Mouse (Mus musculus) gastrocnemius, postnatal 14 days (tissue): ENCODE measurements around the gene Olfr548-ps1. TPM values are rescaled to one million over a fixed set of nuclear protein-coding genes. Genes with fewer than 3 reads are reported as not detected.
"Not testable (repeated sequence)": the region's sequence is repeated elsewhere in the genome, so short reads cannot be mapped to it uniquely, and the experiment has no call there.

ENCODE experiments used
- DNase-seq: peaks from one replicate; pipeline ENCODE4 v3.0.0; 2021; ENCODE audit warnings: mixed read lengths
- intact Hi-C: fragments of 180-260 bp; cut with DNase I; formaldehyde crosslinking; loops from one replicate; pipeline ENCODE4 v1.15.1; 2025; ENCODE audit warnings: low total_unique reads
- long read RNA-seq, 2 experiments: library from polyadenylated mRNA; stranded (forward); transcript quantifications; one replicate each; pipeline ENCODE4 v2.0.0; 2021
- total RNA-seq, 2 experiments: library from RNA; stranded (reverse); gene quantifications; 2 replicates each; pipeline ENCODE4 v1.2.3; 2021

Gene Olfr548-ps1
- total RNA-seq = not detected
- long read RNA-seq, experiment 1 = 0 reads
- long read RNA-seq, experiment 2 = 0 reads

DNA sequence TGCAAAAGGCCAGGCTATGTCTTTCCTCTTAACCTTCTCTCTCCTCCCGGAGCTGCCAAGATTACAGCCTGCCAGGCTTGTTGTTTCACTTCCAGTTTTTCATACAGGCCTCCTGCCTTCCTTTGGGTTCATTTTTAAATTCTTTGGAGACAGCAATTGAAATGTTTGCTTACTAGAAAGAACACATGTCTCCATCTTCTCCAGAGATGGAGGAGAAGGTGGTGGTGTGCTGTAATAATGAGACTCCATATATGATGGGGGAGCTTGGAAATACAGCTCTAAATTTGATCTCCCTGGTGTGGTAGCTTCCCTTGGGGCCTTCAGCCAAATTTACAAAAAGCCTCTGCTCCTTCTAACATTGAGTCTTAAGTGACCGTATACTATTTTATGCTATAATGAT, at the start of gene Olfr548-ps1:
Gene Olfr548-ps1 (plus strand): TSS at position 301 of the 400 bp plus-strand sequence.
- no peak for DNase-seq

DNA sequence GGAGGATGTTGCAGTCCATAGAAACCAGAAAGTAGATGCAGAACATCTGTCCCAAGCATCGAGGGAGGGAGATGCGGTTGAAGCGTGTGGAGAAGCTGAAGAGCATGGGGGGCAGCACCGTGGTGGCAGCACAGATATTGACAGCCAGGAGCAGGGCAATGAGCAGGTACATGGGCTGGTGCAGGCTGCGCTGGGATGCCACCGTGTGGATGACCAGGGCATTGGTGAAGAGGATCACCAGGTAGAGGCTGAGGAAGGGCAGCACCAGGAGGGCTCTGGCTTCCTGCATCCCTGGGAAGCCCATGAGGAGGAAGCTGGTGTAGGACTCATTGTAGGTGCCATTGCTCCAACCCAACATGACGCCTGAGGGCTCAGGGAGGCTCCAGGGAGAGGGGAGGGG, 46.3 kb upstream of the Olfr548-ps1 start:
- intact Hi-C loops, DNase-seq: not testable (repeated sequence)

More for the DNA sequence above, at the start of gene Olfr548-ps1:
- intact Hi-C loops = no loop called here

GRCm38 (mm10) chr7:102499473-102499872, 41.2 kb upstream of the Olfr548-ps1 start, which contains the start of gene Olfr545:
Olfr545 (minus strand) TSS chr7:102499573.
- DNase-seq = no peak
- intact Hi-C loops = no loop called here

DNA sequence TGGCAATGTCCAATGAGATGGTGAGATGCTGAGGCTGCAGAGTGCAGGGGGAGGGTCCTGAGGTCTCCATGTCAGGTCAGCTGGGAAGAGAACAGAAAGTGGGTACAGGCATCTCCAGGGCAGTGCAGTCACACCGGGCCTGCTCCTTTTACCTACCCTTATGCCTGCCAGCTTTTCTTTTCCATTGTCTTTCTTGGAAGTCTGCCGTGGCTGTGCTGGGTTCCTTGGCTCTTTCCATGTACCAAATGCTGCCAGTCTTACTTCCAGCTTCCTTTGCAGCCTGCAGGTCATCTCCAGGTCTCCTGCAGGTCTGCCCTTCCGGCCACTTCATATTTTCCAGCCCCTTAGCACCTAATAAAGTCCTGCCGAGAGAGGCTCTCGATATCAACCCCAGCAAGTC, 38.7 kb upstream of the Olfr548-ps1 start:
- no peak for DNase-seq
- intact Hi-C loops = no loop called here

DNA sequence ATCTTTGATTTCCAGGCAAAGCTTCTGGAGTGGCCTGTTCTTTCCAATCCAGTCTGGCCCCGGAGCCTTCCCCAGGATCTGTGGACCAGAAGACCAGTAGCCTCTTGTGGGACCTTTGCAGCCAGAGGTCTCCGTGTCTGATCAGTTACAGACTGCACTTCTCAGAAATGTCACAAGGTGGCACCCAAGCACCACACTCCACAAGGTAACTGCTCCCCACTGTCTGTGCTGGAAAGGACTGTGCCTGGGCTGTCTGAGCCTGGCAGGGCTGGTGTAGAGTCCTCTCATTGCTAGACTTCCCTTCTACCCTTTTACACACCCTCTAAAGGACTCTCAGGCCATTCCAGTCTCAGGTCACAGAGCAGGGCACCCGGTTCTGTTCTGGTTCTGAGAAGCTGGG, 33.8 kb upstream of the Olfr548-ps1 start:
- peak; percentile 58 for DNase-seq
- intact Hi-C loops = no loop called here

DNA sequence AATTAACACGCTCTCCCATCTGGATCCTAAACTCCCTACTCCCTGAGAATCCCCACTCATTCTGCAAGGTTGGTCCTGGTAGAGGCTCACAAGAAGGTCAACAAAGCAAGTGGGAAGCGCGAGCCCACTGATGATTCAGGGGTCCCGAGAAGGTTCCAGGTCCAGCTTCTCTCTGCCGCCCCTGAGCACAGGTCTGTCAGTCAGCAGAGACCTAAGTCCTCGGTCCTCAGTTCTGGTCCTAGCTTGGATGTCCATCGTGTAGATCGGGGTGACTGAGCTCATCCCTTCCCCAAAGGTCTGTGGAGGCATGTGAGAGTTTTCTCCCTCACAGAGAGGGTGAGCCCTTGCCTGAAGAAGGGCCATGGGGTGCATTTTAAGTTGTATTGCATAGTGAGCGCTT, 32.6 kb upstream of the Olfr548-ps1 start:
- intact Hi-C loops = no loop called here
- no peak for DNase-seq

- intact Hi-C loops = no loop called here
- no peak for DNase-seq
Observed at GRCm38 (mm10) chr7:102508666-102509065, 32.0 kb upstream of the Olfr548-ps1 start.

DNA sequence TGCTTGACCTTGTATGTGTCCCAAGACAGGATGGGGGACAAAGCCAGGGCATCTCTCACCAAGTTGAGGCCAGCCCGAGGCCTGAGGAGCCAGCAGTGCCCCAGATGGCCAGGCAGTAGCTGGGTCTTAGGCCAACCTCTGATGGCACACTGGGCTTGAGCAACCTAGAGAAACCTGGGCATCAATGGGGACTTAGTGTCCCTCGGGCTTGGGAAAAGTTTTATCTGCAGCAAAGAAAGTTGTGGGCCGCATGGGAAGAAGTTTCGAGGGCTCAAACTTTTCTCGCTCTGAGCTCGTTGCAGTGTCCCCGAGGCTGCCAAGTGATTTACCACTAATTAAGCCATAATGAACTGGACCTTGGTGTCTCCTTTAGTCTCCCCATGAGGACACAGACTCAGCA, 31.0 kb upstream of the Olfr548-ps1 start:
- intact Hi-C loops = loop anchor here (5.0 to 10.0 kb wide), 2 partner anchors 128 to 405 kb away; partner anchors contain the start of genes Olfr554 and Olfr571
- no peak for DNase-seq

DNA sequence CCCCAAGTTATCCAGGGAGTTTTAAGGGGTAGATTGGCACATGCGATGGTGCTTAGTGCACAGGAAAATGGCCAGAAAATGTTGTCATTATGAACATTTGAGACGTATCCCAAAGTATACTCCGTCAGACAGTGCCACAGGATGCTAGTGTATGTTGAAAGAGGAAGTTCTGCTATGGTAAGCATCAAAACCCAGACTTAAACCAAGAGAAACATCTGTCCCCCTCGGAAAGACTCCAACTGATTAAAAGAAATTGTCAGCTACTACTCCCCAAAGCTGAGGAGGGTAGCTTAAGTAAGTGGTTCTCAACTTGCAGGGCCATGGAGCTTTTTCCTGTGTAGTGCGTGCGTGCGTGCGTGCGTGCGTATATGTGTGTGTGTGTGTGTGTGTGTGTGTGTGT, 28.8 kb upstream of the Olfr548-ps1 start:
- intact Hi-C loops = loop anchor here (5.0 to 10.0 kb wide), 2 partner anchors 125 to 403 kb away; partner anchors contain the start of genes Olfr554 and Olfr571
- no peak for DNase-seq

DNA sequence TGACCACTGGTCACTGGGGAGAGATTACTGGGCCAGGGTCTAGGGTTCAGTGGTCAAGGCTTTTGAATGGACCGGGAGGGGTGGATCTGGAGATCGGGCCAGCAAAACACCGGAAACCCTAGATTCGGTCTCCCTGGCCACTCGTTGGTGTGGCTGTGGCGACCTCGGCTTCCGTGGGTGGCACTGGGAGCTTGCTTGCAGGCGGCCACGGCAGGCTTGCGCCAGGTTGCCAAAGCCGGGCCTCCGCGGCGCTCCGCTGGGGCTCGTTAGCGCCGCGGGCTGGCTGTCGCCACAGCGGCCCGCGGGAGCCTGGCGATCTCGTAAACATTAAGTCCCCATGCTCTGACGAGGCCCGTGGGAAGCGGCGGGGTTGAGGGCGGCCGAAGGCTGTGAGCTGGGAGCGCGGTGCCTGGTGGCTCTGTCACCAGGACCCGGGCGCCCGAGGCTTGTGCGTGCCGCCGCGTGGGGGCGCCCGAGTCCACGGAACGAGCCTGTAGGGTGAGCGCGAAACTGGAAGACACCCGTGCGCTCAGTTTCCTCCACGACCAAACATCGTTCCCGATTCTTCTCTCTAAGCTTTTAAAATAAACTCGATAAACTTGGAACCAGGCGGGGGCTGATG, 27.8 kb upstream of the Olfr548-ps1 start:
- intact Hi-C loops = loop anchor here (5.0 to 10.0 kb wide), 2 partner anchors 124 to 402 kb away; partner anchors contain the start of genes Olfr554 and Olfr571
- peak; percentile 88 for DNase-seq

GRCm38 (mm10) chr7:102514144-102514543, 26.6 kb upstream of the Olfr548-ps1 start:
- intact Hi-C loops = loop anchor here (5.0 to 10.0 kb wide), 2 partner anchors 123 to 401 kb away; partner anchors contain the start of genes Olfr554 and Olfr571
- DNase-seq = no peak

GRCm38 (mm10) chr7:102516261-102517050, 24.2 kb upstream of the Olfr548-ps1 start:
- no peak for DNase-seq
- intact Hi-C loops = loop anchor here (10.0 kb wide), 1 partner anchor 398 kb away; the partner anchor contains the start of gene Olfr571

DNA sequence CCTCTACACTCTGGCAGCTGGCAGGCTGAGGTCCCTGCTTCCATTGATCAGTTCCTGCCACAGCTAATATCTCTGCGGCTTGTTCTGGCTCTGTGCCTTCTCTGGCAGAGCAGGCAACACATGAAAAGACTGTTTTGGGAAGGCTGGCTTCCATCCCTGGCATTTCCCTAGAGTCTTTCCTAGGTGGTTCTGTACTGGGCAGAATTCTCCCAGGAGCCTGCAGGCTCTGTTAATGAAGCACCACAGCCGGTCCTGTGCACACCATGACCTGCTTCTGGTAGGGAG, 23.7 kb upstream of the Olfr548-ps1 start:
- intact Hi-C loops = loop anchor here (10.0 kb wide), 1 partner anchor 398 kb away; the partner anchor contains the start of gene Olfr571
- no peak for DNase-seq

GRCm38 (mm10) chr7:102529052-102529451, 11.6 kb upstream of the Olfr548-ps1 start:
- intact Hi-C loops = no loop called here
- DNase-seq = no peak

DNA sequence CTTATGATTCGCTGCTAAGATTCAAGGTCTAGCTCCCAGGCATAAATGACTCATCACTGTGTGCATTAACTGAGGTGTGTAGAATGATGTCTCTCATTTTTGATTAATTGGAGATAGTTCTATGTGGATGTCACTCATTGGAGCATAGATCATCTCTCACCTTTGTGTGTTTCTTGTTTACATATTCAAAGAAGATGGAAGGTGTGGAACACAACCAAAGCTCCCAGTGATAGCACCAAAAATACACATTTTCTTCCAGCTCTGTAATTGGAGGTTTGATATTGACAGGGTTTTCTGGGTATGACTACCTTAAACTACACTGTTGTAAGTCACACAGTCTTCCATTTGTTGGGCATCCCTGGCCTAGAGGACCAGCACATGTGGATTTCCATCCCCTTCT, 6.2 kb upstream of the Olfr548-ps1 start, which contains the start of gene Olfr547:
Gene Olfr547 (plus strand): TSS at position 301 of the 400 bp plus-strand sequence.
- intact Hi-C loops = no loop called here
- no peak for DNase-seq

GRCm38 (mm10) chr7:102541251-102541650, 555 bp downstream of the Olfr548-ps1 start:
- intact Hi-C loops = no loop called here
- DNase-seq = no peak

- intact Hi-C loops = no loop called here
- DNase-seq = no peak
Observed at GRCm38 (mm10) chr7:102549570-102549969, 8.9 kb downstream of the Olfr548-ps1 start, which contains the start of gene Olfr549. Olfr549 (plus strand) TSS chr7:102549870.

- intact Hi-C loops = no loop called here
- DNase-seq = no peak
Observed at GRCm38 (mm10) chr7:102553279-102553678, 12.6 kb downstream of the Olfr548-ps1 start.

DNA sequence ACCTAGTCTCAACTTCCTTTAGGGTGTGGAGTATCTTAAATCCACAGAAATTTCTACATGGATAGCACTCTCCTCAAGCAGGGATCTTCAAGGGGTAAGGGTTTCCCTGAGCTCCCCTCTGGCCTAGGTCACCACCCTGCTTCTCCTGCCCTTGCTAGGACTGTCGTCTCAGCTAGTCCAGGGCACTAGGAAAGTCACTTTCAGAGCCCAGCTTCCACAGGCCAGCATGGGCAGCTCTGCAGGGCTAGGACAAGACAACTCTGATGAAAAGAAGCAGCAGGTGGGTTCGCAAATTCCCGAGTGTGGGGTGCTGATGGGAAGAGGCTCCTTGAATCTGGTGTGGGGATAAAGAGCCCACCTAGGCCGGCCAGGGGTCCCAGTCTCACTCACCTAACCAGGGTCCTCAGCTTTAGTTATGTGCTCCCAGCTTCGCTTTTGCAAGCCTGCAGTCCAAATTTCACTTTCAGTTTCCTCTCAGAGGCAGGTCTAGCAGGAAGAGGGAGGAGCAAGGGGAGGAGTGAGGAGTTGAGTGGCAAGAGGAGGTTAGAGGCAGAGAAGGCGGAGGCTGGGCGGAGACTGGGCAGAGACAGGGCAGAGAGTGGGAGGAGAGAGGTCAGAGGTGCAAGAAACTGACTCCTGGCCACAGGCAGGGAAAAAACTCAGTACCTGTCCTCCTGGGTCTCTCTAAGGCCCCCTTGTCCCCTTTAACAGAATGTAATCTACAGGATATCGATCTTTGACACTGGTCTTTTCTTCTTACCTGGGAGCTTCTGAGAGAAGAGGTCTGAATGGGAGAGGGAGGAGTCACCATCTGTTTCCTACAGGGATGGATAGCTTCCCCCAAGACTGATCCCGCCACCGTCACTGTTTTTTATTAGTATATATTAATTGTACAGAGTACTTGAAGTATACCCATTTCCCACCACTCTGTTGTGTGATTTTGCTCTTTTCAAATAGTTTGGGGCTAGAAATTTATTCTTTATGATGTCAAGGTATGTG, 24.6 kb downstream of the Olfr548-ps1 start, which contains the start of gene Trim21:
Gene Trim21 (minus strand): TSS at position 488 of the 999 bp plus-strand sequence.
- DNase-seq = peak; percentile 84
- intact Hi-C loops = no loop called here
